In the genomic region with DNA sequence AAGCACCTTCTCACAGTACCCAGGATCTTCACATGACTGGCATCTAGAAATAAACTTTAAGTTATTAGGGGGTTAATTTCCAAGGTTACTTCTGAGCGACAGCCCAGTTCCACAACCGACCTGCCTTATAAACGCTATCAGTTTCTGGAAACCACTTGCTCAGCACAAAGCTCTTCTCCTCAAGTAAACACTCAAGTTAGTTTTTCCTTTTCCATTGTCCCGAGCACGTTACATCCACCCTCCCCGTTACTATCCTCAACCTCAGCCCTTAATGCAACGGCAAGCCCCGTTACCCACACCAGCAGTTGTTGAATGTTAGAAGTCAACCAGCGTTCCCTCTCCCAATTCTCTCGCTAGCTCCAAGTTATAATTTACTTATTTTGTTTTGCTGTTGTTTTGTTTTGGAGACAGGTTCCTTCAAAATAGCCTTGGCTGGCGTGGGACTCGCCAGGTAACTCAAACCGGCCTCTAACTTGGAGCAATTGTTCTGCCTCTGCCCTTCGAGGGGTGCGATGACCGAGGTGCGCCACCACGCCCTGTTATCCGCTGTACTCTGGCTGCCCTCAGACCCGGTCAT, we compare ENCODE assay signal across 8 mouse cellular contexts. TPM values are rescaled to one million over a fixed set of nuclear protein-coding genes. Genes with fewer than 3 reads are reported as not detected.
A peak's percentile ranks its signal among the peaks of the same experiment; 100 is the strongest.
DNase-seq lines count a peak whose midpoint lies in the region; ATAC-seq and TF ChIP-seq lines count a peak whose summit lies in the region.
"Had no signal": no experiment of that assay in that cellular context is flagged by ENCODE, and none has a peak within 500 bp of the region (broad histone marks: within the 10 kb centered on the region; RNA-seq: fewer than 3 reads in every experiment).

No protein-coding gene starts in this region.

- no peak for DNase-seq in testis, postnatal 10 days (ENCODE audit: low spot score)
- DNase-seq in forebrain, embryonic 11.5 days (ENCODE audit: low spot score), result no peak
- no peak for DNase-seq in liver, embryonic 14.5 days (ENCODE audit: low read depth in 3 of 3, low spot score in 3 of 3)
- peak; percentile 21 for DNase-seq in stomach, postnatal 0 days (ENCODE audit: low spot score)
- DNase-seq in spleen, adult 12 weeks (ENCODE audit: low spot score), result no peak
- no peak for DNase-seq in gastrocnemius, postnatal 4 days (ENCODE audit: low spot score in 2 of 2)

- H3K36me3 ChIP-seq in testis, adult 2 months (ENCODE audit: control insufficient read depth, insufficient read depth, low read length), result no peaks in the 10 kb centered on the region
- no peaks in the 10 kb centered on the region for H3K36me3 ChIP-seq in forebrain, embryonic 11.5 days (ENCODE audit: control insufficient read depth, insufficient read depth, low read length)
- H3K36me3 ChIP-seq in liver, embryonic 14.5 days (replicated peaks; ENCODE audit: control insufficient read depth, insufficient read depth, low read depth), result no peaks in the 10 kb centered on the region
- H3K36me3 ChIP-seq in stomach, postnatal 0 days (ENCODE audit: control insufficient read depth, insufficient read depth, low read length), result no peaks in the 10 kb centered on the region

- WGBS in forebrain, embryonic 11.5 days, result under 1% methylated on average over 20 of the region's 20 CpGs
- under 1% methylated on average over 20 of the region's 20 CpGs for WGBS in liver, embryonic 14.5 days (ENCODE audit: insufficient replicate concordance)
- WGBS in stomach, postnatal 0 days, result 0% methylated on average over 20 of the region's 20 CpGs

- H3K9ac ChIP-seq in forebrain, embryonic 11.5 days (ENCODE audit: low read length), result peak overlapping the region; percentile 83
- peak overlapping the region; percentile 87 for H3K9ac ChIP-seq in liver, embryonic 14.5 days (replicated peaks)
- peak overlapping the region; percentile 82 for H3K9ac ChIP-seq in stomach, postnatal 0 days (ENCODE audit: low read length)

- ATAC-seq in forebrain, embryonic 11.5 days (replicated peaks; ENCODE audit: low FRiP score), result no peak
- ATAC-seq in liver, embryonic 14.5 days (ENCODE audit: insufficient read depth), result peak; percentile 36; the same call in 1 of the 2 replicates
- no peak for ATAC-seq in stomach, postnatal 0 days (ENCODE audit: low FRiP score, low TSS enrichment)

- H3K27ac ChIP-seq in testis, adult 2 months (ENCODE audit: control insufficient read depth, insufficient read depth, low read depth, low read length), result peak overlapping the region; percentile 94
- peak overlapping the region; percentile 72 for H3K27ac ChIP-seq in forebrain, embryonic 11.5 days (ENCODE audit: low read depth, low read length)
- H3K27ac ChIP-seq in liver, embryonic 14.5 days, result peak overlapping the region; percentile 90
- H3K27ac ChIP-seq in stomach, postnatal 0 days (replicated peaks), result peak overlapping the region; percentile 92

- no peak for TF ChIP-seq EP300 in liver, embryonic 14.5 days (IDR thresholded peaks at IDR 0.05; ENCODE audit: low read depth)
- TF ChIP-seq EP300 in stomach, postnatal 0 days (optimal IDR thresholded peaks at IDR 0.05), result no peak

- no peaks in the 10 kb centered on the region for H3K27me3 ChIP-seq in testis, adult 2 months (ENCODE audit: control insufficient read depth, insufficient read depth, low read length)
- no peaks in the 10 kb centered on the region for H3K27me3 ChIP-seq in forebrain, embryonic 11.5 days (ENCODE audit: control insufficient read depth, insufficient read depth, low read length)
- H3K27me3 ChIP-seq in liver, embryonic 14.5 days (ENCODE audit: control insufficient read depth, insufficient read depth, low read length), result no peaks in the 10 kb centered on the region
- H3K27me3 ChIP-seq in stomach, postnatal 0 days (ENCODE audit: control insufficient read depth, insufficient read depth, low read length), result no peaks in the 10 kb centered on the region

- H3K4me2 ChIP-seq in forebrain, embryonic 11.5 days (ENCODE audit: low read depth, low read length, severe bottlenecking), result peak overlapping the region; percentile 59
- H3K4me2 ChIP-seq in liver, embryonic 14.5 days (ENCODE audit: low read depth), result peak overlapping the region; percentile 86
- H3K4me2 ChIP-seq in stomach, postnatal 0 days (replicated peaks; ENCODE audit: low read depth), result peak overlapping the region; percentile 79

- peaks cover 6% of the 10 kb centered on the region; the same call in 1 of the 2 replicates for H3K4me1 ChIP-seq in testis, adult 2 months (ENCODE audit: control insufficient read depth, insufficient read depth, low read length)
- H3K4me1 ChIP-seq in forebrain, embryonic 11.5 days (replicated peaks; ENCODE audit: control insufficient read depth, insufficient read depth, low read length), result 0 out of 2 replicates have a peak, but pooled peaks cover 2% of the 10 kb centered on the region
- H3K4me1 ChIP-seq in liver, embryonic 14.5 days (replicated peaks; ENCODE audit: control insufficient read depth in 2 of 2, insufficient read depth in 2 of 2, low read length in 1 of 2), result peaks cover 6 to 15% of the 10 kb centered on the region in 2 experiments
- H3K4me1 ChIP-seq in stomach, postnatal 0 days (replicated peaks; ENCODE audit: control insufficient read depth, insufficient read depth), result no peaks in the 10 kb centered on the region; the same call in 1 of the 2 replicates

- TF ChIP-seq POLR2A in testis, adult 2 months (IDR thresholded peaks at IDR 0.05; ENCODE audit: control insufficient read depth, low read depth, low read length), result no peak

- no peak for TF ChIP-seq CTCF in testis, adult 2 months (IDR thresholded peaks at IDR 0.05; ENCODE audit: control insufficient read depth, insufficient read depth, insufficient replicate concordance, low read depth, low read length)
- no peak for TF ChIP-seq CTCF in liver, embryonic 14.5 days (IDR thresholded peaks at IDR 0.05; ENCODE audit: low read depth)
- no peak for TF ChIP-seq CTCF in stomach, postnatal 0 days (IDR thresholded peaks at IDR 0.05; ENCODE audit: low read depth)

- peak overlapping the region; percentile 90 for H3K4me3 ChIP-seq in testis, adult 2 months (ENCODE audit: control insufficient read depth, low read depth, low read length)
- peak overlapping the region; percentile 69 for H3K4me3 ChIP-seq in forebrain, embryonic 11.5 days (ENCODE audit: low read depth, low read length)
- peak overlapping the region; percentile 60 to 82 for H3K4me3 ChIP-seq in liver, embryonic 14.5 days (ENCODE audit: insufficient read depth in 1 of 2, low read depth in 2 of 2, low read length in 2 of 2)
- H3K4me3 ChIP-seq in stomach, postnatal 0 days (ENCODE audit: low read depth, low read length), result peak overlapping the region; percentile 75

- H3K9me3 ChIP-seq in forebrain, embryonic 11.5 days (ENCODE audit: control insufficient read depth, low read length), result no peaks in the 10 kb centered on the region
- H3K9me3 ChIP-seq in liver, embryonic 14.5 days (ENCODE audit: control insufficient read depth, low read length), result peaks cover 2% of the 10 kb centered on the region; the same call in 1 of the 2 replicates
- no peaks in the 10 kb centered on the region for H3K9me3 ChIP-seq in stomach, postnatal 0 days (ENCODE audit: control insufficient read depth, low read length)

RNA-seq across cellular contexts. Expression of gene Cela3a, which starts 22.0 kb away (rescaled TPM):
- not detected in 2 replicates for polyA plus RNA-seq in testis, adult 2 months (2012; rRNA removed)
- polyA plus RNA-seq in forebrain, embryonic 11.5 days (2014; fragmentation: Nextera tagmentation; extraction: Ambion mirVana), result not detected in 2 replicates
- polyA plus RNA-seq in liver, embryonic 14.5 days (2012; rRNA removed), result not detected in 2 replicates
- not detected in 2 replicates for polyA plus RNA-seq in liver, embryonic 14.5 days (2014; fragmentation: Nextera tagmentation; extraction: Ambion mirVana)
- polyA plus RNA-seq in stomach, postnatal 0 days (2015; fragmentation: Nextera tagmentation; extraction: Ambion mirVana), result not detected in 2 replicates
- total RNA-seq in gastrocnemius, postnatal 4 days (2021), result under 1 TPM in 1 of 2 experiments, not detected in 1; 0.34 TPM
- total RNA-seq: hematopoietic stem cell, adult 5-6 weeks had no signal

RNA-seq across cellular contexts. Expression of gene Cdc42, which starts 30.1 kb away (rescaled TPM):
- 27.0 and 35.4 TPM in 2 replicates for polyA plus RNA-seq in testis, adult 2 months (2012; rRNA removed)
- 623 and 626 TPM in 2 replicates for polyA plus RNA-seq in forebrain, embryonic 11.5 days (2014; fragmentation: Nextera tagmentation; extraction: Ambion mirVana)
- polyA plus RNA-seq in liver, embryonic 14.5 days (2012; rRNA removed), result 67.7 and 91.6 TPM in 2 replicates
- polyA plus RNA-seq in liver, embryonic 14.5 days (2014; fragmentation: Nextera tagmentation; extraction: Ambion mirVana), result 259 and 262 TPM in 2 replicates
- 445 and 456 TPM in 2 replicates for polyA plus RNA-seq in stomach, postnatal 0 days (2015; fragmentation: Nextera tagmentation; extraction: Ambion mirVana)
- 100 to 1,000 TPM; 298 to 314 TPM for total RNA-seq in gastrocnemius, postnatal 4 days (2021)

RNA-seq across cellular contexts. Expression of gene Cela3b, which starts 42.8 kb away (rescaled TPM):
- 2.8 and 3.3 TPM in 2 replicates for polyA plus RNA-seq in testis, adult 2 months (2012; rRNA removed)
- polyA plus RNA-seq in forebrain, embryonic 11.5 days (2014; fragmentation: Nextera tagmentation; extraction: Ambion mirVana), result not detected in 2 replicates
- 0.06 TPM in 2 replicates for polyA plus RNA-seq in liver, embryonic 14.5 days (2012; rRNA removed)
- polyA plus RNA-seq in liver, embryonic 14.5 days (2014; fragmentation: Nextera tagmentation; extraction: Ambion mirVana), result not detected in 2 replicates
- 4.1 and 4.8 TPM in 2 replicates for polyA plus RNA-seq in stomach, postnatal 0 days (2015; fragmentation: Nextera tagmentation; extraction: Ambion mirVana)
- under 1 TPM in 1 of 2 experiments, not detected in 1; 0.34 TPM for total RNA-seq in gastrocnemius, postnatal 4 days (2021)
- total RNA-seq: hematopoietic stem cell, adult 5-6 weeks had no signal
